Mouse (Mus musculus): ENCODE measurements around the gene Tenm2. TPM values are rescaled to one million over a fixed set of nuclear protein-coding genes. Genes with fewer than 3 reads are reported as not detected.
A peak's percentile ranks its signal among the peaks of the same experiment; 100 is the strongest.

Tenm2 gene
- total and polyA plus RNA-seq, 2 experiments from 2014 or later: 41.8 to 91.3 TPM

DNA sequence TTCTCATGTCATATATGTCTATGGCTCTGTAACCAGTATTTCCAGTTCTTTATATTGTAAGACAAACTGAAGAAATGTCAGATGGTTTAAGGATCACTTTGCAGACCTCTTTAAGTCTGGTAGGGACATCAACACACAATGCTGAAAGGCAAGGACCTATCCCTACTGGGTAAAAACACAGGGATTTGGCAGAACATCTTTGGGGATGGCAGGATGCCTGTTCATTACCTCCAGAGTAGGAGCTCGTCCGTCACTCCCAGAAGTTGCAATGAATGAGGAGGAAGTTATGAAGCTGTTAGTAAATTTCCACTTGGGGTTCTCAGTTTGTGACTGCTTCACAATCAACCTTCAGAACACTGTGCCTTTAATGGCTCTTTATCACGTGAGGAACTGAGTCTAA lies 939.2 kb downstream of the Tenm2 start:
- no peak overlapping the region for H3K9ac ChIP-seq
- H3K4me1 ChIP-seq (ENCODE audit: insufficient read depth): no peaks in the 10 kb centered on the region
- H3K27me3 ChIP-seq (ENCODE audit: insufficient read depth, low read length): no peaks in the 10 kb centered on the region
- WGBS: 58% methylated on average over 3 of the region's 3 CpGs
- H3K27ac ChIP-seq (ENCODE audit: low read depth, low read length): no peak overlapping the region
- DNase-seq: no peak
- no peak overlapping the region for H3K4me2 ChIP-seq (ENCODE audit: low read depth)
- no peak for TF ChIP-seq CTCF (IDR thresholded peaks at IDR 0.05; ENCODE audit: low read depth)
- no peak overlapping the region for H3K4me3 ChIP-seq (ENCODE audit: low read depth, low read length)
- H3K9me3 ChIP-seq (ENCODE audit: low read length): no peaks in the 10 kb centered on the region
- H3K36me3 ChIP-seq (ENCODE audit: insufficient read depth): no peaks in the 10 kb centered on the region
- no peak for ATAC-seq

DNA sequence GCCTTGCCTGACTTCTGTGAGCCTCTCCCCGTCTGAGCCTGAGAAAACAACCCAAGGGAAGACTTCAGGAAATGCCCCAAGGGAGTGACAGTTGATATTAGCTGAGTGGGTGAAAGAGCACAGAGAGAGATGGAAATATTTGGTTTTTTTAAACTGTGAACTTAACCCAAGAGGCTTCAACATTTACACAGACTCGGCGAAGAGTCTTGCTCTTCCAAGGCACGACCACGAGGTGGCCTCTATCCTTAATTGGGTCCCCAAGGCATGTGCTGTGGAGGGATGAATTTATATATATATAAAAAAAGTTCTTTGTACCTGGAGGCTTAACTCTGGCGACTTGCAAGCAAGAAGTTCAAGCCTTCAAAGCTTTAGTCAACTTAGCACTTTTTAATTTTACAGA lies 943.6 kb downstream of the Tenm2 start:
- Histone ChIP-seq H3K9ac (no peak overlapping the region), H3K27me3 (ENCODE audit: insufficient read depth, low read length) (no peaks in the 10 kb centered on the region), H3K9me3 (ENCODE audit: low read length) (no peaks in the 10 kb centered on the region), H3K4me3 (ENCODE audit: low read depth, low read length) (no peak overlapping the region), H3K27ac (ENCODE audit: low read depth, low read length) (no peak overlapping the region), H3K36me3 (ENCODE audit: insufficient read depth) (no peaks in the 10 kb centered on the region), H3K4me2 (ENCODE audit: low read depth) (no peak overlapping the region), H3K4me1 (ENCODE audit: insufficient read depth) (no peaks in the 10 kb centered on the region)
- peak; percentile 17; the same call in 1 of the 2 replicates for TF ChIP-seq CTCF (IDR thresholded peaks at IDR 0.05; ENCODE audit: low read depth)
- 52% methylated on average over 6 of the region's 6 CpGs for WGBS
- ATAC-seq: no peak
- DNase-seq: no peak

DNA sequence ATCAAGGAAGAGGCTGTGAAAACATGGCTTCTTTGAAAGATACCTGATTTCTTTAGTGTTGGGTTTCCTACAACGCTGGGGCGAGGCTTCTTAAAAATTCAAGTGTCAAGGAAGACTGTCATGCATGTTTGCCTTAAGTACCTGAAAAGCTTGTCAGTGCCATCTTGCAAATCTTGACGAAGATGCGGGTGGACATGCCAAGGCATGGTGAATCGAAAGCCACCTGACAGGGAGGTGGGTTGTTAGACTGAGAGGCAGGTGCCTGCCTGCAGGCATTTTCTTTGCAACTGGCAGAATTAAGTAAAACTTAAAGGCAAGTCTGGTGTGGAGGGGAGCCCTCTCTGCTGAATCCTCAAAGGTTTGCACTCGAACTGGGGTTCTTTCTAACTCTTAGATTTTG lies 949.5 kb downstream of the Tenm2 start:
- Histone ChIP-seq H3K9me3 (ENCODE audit: low read length) (no peaks in the 10 kb centered on the region), H3K4me3 (ENCODE audit: low read depth, low read length) (no peak overlapping the region), H3K27me3 (ENCODE audit: insufficient read depth, low read length) (no peaks in the 10 kb centered on the region), H3K27ac (ENCODE audit: low read depth, low read length) (no peak overlapping the region), H3K9ac (no peak overlapping the region), H3K36me3 (ENCODE audit: insufficient read depth) (no peaks in the 10 kb centered on the region), H3K4me1 (ENCODE audit: insufficient read depth) (no peaks in the 10 kb centered on the region), H3K4me2 (ENCODE audit: low read depth) (no peak overlapping the region)
- no peak for TF ChIP-seq CTCF (IDR thresholded peaks at IDR 0.05; ENCODE audit: low read depth)
- WGBS: 88% methylated on average over 6 of the region's 6 CpGs
- ATAC-seq (no peak), DNase-seq (no peak)

DNA sequence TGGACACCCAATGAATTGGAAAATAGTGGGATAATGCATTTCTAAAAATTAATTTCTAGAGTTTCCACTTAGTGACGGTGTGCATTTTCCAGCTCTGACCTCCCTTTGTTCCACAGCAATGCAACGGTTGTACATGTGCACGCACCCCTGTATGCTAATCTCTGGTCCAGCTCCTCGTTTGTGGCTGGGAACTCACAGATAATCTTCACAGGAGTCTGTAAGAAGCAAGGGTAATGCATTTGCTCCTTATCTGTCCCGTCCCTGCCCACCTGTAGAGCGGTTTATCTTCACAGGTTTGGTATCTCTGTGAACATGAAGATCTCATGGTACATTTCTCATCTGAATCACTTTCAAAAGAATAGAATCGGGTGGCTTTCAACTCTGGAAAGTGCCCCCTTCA lies 955.2 kb downstream of the Tenm2 start:
- Histone ChIP-seq H3K4me2 (ENCODE audit: low read depth) (no peak overlapping the region), H3K27me3 (ENCODE audit: insufficient read depth, low read length) (no peaks in the 10 kb centered on the region), H3K36me3 (ENCODE audit: insufficient read depth) (no peaks in the 10 kb centered on the region), H3K4me1 (ENCODE audit: insufficient read depth) (no peaks in the 10 kb centered on the region), H3K9me3 (ENCODE audit: low read length) (no peaks in the 10 kb centered on the region), H3K4me3 (ENCODE audit: low read depth, low read length) (no peak overlapping the region), H3K27ac (ENCODE audit: low read depth, low read length) (no peak overlapping the region), H3K9ac (no peak overlapping the region)
- WGBS: 70% methylated on average over 7 of the region's 7 CpGs
- TF ChIP-seq CTCF (IDR thresholded peaks at IDR 0.05; ENCODE audit: low read depth): no peak
- ATAC-seq: no peak
- DNase-seq: no peak

DNA sequence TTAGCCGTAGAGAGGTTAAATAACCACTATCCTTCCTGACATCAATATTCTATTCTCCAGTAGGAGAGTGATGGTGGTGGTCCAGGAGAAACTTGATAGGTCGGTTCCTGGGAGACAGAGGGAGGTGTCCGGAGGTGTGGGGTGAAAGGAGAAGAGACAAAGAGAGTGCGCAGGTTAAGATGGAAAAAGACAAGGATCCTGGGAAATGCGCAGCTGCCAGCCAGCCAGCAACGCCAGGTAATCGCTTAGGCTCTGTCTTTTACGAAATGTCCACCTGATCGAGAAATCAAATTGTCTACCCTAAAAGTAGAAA lies 957.9 kb downstream of the Tenm2 start:
- Histone ChIP-seq H3K9me3 (ENCODE audit: low read length) (no peaks in the 10 kb centered on the region), H3K9ac (no peak overlapping the region), H3K36me3 (ENCODE audit: insufficient read depth) (no peaks in the 10 kb centered on the region), H3K4me1 (ENCODE audit: insufficient read depth) (no peaks in the 10 kb centered on the region), H3K27ac (ENCODE audit: low read depth, low read length) (no peak overlapping the region), H3K27me3 (ENCODE audit: insufficient read depth, low read length) (no peaks in the 10 kb centered on the region), H3K4me2 (ENCODE audit: low read depth) (no peak overlapping the region), H3K4me3 (ENCODE audit: low read depth, low read length) (no peak overlapping the region)
- DNase-seq (no peak), ATAC-seq (no peak)
- no peak for TF ChIP-seq CTCF (IDR thresholded peaks at IDR 0.05; ENCODE audit: low read depth)
- WGBS: 88% methylated on average over 9 of the region's 9 CpGs

DNA sequence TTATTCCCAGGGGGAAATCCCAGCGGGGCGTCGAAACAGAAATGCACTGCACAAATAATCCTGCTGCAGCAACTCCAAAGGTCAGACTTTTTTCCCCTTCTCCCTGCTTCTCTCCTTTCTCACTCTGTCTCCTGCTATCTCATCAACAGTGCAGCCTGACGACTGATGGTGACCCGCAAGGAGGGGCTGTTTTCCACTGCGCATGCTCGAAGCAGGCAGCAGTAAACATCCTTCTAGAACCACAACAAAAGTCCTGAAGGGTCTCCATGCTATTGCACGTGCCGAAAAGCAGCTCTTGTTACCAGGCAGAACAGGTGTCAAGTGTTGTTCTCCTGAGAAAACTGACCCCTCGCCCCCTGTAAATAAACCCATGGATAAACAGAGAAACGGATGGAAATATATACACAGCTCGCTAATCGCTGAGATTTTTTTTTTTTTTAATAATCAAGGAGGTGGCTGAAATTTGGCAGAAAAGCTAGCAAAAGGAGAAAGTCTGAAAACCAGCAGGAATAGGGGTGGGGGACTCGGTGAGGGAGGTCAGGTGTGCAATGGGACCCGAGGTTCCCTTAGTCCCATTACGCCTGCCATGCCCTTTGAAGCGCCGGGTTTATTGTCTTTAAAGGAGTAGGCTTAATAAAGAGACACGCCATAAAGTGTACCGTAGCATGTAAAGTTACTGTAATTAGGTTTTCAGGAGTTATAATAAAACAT lies 958.4 kb downstream of the Tenm2 start:
- 73% methylated on average over 20 of the region's 20 CpGs for WGBS
- Histone ChIP-seq H3K27me3 (ENCODE audit: insufficient read depth, low read length) (no peaks in the 10 kb centered on the region), H3K27ac (ENCODE audit: low read depth, low read length) (no peak overlapping the region), H3K4me2 (ENCODE audit: low read depth) (no peak overlapping the region), H3K4me3 (ENCODE audit: low read depth, low read length) (no peak overlapping the region), H3K9me3 (ENCODE audit: low read length) (no peaks in the 10 kb centered on the region), H3K9ac (no peak overlapping the region), H3K4me1 (ENCODE audit: insufficient read depth) (no peaks in the 10 kb centered on the region), H3K36me3 (ENCODE audit: insufficient read depth) (no peaks in the 10 kb centered on the region)
- DNase-seq (no peak), ATAC-seq (no peak)
- no peak for TF ChIP-seq CTCF (IDR thresholded peaks at IDR 0.05; ENCODE audit: low read depth)

DNA sequence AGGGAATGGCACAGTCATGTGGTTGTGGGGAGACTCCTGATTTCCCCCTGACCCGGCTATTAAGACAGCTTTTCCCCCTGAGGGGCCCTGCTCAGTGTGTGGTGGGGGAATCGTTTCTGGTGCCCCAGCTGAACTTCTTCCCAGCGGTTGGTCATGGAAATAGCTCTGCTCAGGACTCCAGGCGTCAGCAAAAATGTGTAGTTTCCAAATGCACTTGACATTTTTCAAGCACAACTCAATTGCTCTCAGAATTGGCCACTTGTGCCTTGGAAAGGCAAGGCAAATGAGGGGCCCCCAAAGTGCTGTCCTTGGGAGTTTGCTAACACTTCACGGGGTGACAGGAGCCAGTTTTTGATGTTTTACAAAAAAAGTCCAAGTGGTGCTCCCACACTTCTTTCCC lies 959.7 kb downstream of the Tenm2 start:
- 37% methylated on average over 5 of the region's 5 CpGs for WGBS
- no peak for TF ChIP-seq CTCF (IDR thresholded peaks at IDR 0.05; ENCODE audit: low read depth)

More for the DNA sequence above, 959.7 kb downstream of the Tenm2 start:
- H3K36me3 ChIP-seq (ENCODE audit: insufficient read depth): no peaks in the 10 kb centered on the region
- no peak overlapping the region for H3K9ac ChIP-seq
- H3K27me3 ChIP-seq (ENCODE audit: insufficient read depth, low read length): no peaks in the 10 kb centered on the region
- no peak for DNase-seq
- no peak overlapping the region for H3K4me3 ChIP-seq (ENCODE audit: low read depth, low read length)
- no peak for ATAC-seq
- no peaks in the 10 kb centered on the region for H3K4me1 ChIP-seq (ENCODE audit: insufficient read depth)
- no peaks in the 10 kb centered on the region for H3K9me3 ChIP-seq (ENCODE audit: low read length)
- no peak overlapping the region for H3K4me2 ChIP-seq (ENCODE audit: low read depth)
- H3K27ac ChIP-seq (ENCODE audit: low read depth, low read length): no peak overlapping the region
